Mouse (Mus musculus) stomach, embryonic 16.5 days (tissue): ENCODE measurements around the gene Fkbp5. TPM values are rescaled to one million over a fixed set of nuclear protein-coding genes. Genes with fewer than 3 reads are reported as not detected.

Experiments
- ATAC-seq: fragments of 200-750 bp; cut with Nextera tagmentation; 2 replicates; pipeline ENCODE4 v1.8.0; 2017; ENCODE audit warnings: moderate number of reproducible peaks, moderate TSS enrichment; ENCODE audit not compliant: insufficient read depth, low FRiP score
- H3K27ac ChIP-seq: fragments of 300-500 bp; sonication (generic); 2 replicates; pipeline ENCODE4 v1.5.1; 2014; ENCODE audit warnings: low read length
- H3K27me3 ChIP-seq: fragments of 300-500 bp; sonication (generic); 2 replicates; pipeline ENCODE4 v1.6.1; 2014; ENCODE audit warnings: low read length, control low read depth, mixed read lengths; ENCODE audit not compliant: control insufficient read depth, insufficient read depth
- H3K36me3 ChIP-seq: fragments of 300-500 bp; sonication (generic); 2 replicates; pipeline ENCODE4 v1.6.1; 2014; ENCODE audit warnings: low read length; ENCODE audit not compliant: control insufficient read depth, insufficient read depth
- H3K4me1 ChIP-seq: fragments of 300-500 bp; sonication (generic); 2 replicates; pipeline ENCODE4 v1.6.1; 2014; ENCODE audit warnings: low read length, control low read depth, mixed read lengths; ENCODE audit not compliant: control insufficient read depth, insufficient read depth
- H3K4me2 ChIP-seq: fragments of 300-500 bp; sonication (generic); 2 replicates; pipeline ENCODE4 v1.6.1; 2014; ENCODE audit warnings: low read depth, low read length, mixed read lengths
- H3K4me3 ChIP-seq: fragments of 300-500 bp; sonication (generic); replicated peaks from 2 replicates; pipeline ENCODE4 v1.5.1; 2014; ENCODE audit warnings: mild to moderate bottlenecking, low read length
- H3K9ac ChIP-seq: fragments of 300-500 bp; sonication (generic); 2 replicates; pipeline ENCODE4 v1.6.1; 2014; ENCODE audit warnings: low read length
- H3K9me3 ChIP-seq: fragments of 300-500 bp; sonication (generic); replicated peaks from 2 replicates; pipeline ENCODE4 v1.6.1; 2016; ENCODE audit warnings: low read length, control low read depth; ENCODE audit not compliant: control insufficient read depth
- WGBS: fragments of 180-500 bp; shearing (Covaris S2); extraction: QIAGEN DNeasy Blood & Tissue Kit; methylation state at CpG from one replicate; pipeline ENCODE4 v1.1.7; 2014; 5-methylcytosine and 5-hydroxymethylcytosine counted together
- polyA plus RNA-seq: library from polyadenylated mRNA; unstranded; fragments of >200 nt; fragmentation: Nextera tagmentation; extraction: Ambion mirVana; gene quantifications from 2 replicates; pipeline ENCODE4 v1.2.1, GENCODE M21; 2015

The Fkbp5 gene
- polyA plus RNA-seq, 1 experiment from 2014 or later, result 27.1 TPM

DNA sequence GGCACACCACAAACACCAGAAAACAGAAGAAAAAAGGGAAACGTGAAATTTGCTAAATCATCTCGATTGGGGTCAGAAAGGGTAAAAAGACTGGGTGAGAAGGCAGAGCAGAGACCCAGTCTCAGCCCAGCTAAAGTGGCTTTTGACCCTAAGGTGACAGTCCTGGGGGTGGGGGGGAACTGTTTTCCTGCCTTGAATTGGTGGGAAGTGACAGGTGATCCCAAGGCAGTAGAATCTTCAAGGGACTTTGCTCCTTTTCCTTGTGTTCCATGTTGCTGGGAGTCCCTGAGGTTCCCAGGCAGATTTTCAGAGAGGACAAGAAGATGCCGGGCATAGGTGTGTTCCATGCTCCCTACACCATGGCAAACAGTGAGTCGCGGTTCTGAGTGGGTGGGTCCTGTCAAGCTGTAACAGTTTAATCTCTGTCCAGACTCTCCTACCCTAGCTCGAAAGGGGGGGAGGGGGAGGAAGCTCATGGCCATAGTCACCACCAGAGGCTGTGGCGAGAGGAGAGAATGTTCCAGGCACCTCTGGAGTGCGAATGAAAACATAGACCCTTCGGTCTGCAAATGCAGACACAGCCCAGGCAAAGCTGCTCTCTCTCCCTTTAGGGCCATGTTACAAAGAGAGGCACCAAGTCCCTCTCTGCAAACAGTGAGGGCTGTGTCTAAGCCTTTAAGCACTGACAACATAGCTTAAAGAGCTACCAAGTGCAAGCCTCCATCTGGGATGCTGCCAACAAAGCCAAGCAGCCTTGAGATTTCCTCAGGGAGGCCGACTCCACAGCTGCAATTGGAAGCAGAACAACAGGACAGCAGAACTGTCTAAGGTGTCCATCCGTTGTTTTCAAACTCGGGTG lies 10.1 kb upstream of the Fkbp5 start:
- no peaks in the 10 kb centered on the region for H3K9me3 ChIP-seq
- peak overlapping the region; percentile 52 for H3K4me2 ChIP-seq
- H3K9ac ChIP-seq, result peak overlapping the region; percentile 56
- H3K4me3 ChIP-seq, result peak overlapping the region; percentile 24
- peak overlapping the region; percentile 52; the same call in 1 of the 2 replicates for H3K27ac ChIP-seq
- peaks cover 19% of the 10 kb centered on the region for H3K4me1 ChIP-seq
- H3K27me3 ChIP-seq, result no peaks in the 10 kb centered on the region
- 0 out of 2 replicates have a peak, but pooled peaks have one; percentile 5 for ATAC-seq
- 30% methylated on average over 12 of the region's 12 CpGs for WGBS
- no peaks in the 10 kb centered on the region for H3K36me3 ChIP-seq

DNA sequence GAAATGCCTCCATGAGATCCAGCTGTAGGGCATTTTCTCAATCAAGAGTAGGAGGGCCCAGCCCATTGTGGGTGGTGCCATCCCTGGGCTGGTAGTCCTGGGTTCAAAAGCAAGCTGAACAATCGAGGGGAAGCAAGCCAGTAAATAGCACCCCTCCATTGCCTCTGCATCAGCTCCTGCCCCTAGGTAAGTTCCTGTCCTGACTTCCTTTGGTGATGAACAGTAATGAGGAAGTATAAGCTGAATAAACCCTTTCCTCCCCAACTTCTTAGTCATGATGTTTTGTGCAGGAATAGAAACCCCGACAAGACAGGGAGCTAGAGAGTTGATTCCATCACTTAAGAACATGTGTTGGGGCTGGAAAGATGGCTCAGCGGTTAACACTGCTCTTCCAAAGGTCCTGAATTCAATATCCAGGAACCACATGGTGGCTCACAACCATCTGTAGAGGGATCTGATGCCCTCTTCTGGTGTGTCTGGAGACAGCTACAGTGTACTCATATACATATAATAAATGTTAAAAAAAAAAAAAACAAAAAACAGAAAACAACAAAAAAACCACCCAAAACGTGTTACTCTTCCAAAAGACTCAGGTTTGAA lies 7.6 kb upstream of the Fkbp5 start:
- Histone ChIP-seq H3K4me1 (peaks cover 20% of the 10 kb centered on the region), H3K27me3 (no peaks in the 10 kb centered on the region; the same call in 1 of the 2 replicates), H3K4me3 (no peak overlapping the region), H3K9ac (no peak overlapping the region), H3K36me3 (no peaks in the 10 kb centered on the region), H3K27ac (peak overlapping the region; percentile 18; the same call in 1 of the 2 replicates), H3K4me2 (no peak overlapping the region), H3K9me3 (no peaks in the 10 kb centered on the region)
- WGBS, result 64% methylated on average over 4 of the region's 4 CpGs
- no peak for ATAC-seq

DNA sequence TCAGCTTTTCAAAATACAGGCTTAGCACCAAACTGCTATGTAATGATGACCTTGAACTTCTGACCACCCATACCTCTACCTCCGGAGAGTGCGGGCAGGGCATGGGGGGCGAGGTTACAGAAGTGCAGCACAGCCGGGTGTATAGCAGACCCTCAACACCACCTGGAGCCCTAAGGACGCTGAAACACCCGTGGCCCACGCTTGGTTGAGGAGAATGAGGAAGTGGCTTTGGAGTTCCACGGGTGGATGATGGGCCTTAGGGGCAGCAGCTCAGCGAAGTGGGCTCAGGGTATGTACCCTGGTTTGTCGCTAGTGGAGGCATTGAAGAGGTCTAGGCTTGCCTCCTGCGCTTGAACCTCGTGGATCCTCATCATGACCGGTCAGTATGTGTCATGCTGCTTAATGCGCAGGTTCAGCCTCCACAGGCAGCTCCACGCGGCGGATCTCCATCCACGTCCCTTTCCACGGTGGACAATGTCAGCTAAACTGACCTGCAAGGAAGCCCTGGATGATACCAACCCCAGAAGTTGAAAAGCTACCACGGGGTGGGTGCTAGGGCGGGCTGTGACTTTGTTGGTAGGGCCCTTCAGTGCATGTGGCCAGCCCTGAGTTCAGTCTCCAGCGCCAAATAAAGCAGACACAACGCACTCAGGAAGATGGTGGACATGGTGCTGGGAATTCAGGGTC lies 6.8 kb upstream of the Fkbp5 start:
- peak overlapping the region; percentile 98 for H3K4me2 ChIP-seq
- peak overlapping the region; percentile 95; the same call in 1 of the 2 replicates for H3K27ac ChIP-seq
- H3K36me3 ChIP-seq, result no peaks in the 10 kb centered on the region
- H3K9me3 ChIP-seq, result no peaks in the 10 kb centered on the region
- H3K4me1 ChIP-seq, result peaks cover 20% of the 10 kb centered on the region
- peak overlapping the region; percentile 72 for H3K4me3 ChIP-seq
- peak overlapping the region; percentile 83 for H3K9ac ChIP-seq
- no peak for ATAC-seq
- WGBS, result 78% methylated on average over 23 of the region's 23 CpGs
- H3K27me3 ChIP-seq, result no peaks in the 10 kb centered on the region; the same call in 1 of the 2 replicates

DNA sequence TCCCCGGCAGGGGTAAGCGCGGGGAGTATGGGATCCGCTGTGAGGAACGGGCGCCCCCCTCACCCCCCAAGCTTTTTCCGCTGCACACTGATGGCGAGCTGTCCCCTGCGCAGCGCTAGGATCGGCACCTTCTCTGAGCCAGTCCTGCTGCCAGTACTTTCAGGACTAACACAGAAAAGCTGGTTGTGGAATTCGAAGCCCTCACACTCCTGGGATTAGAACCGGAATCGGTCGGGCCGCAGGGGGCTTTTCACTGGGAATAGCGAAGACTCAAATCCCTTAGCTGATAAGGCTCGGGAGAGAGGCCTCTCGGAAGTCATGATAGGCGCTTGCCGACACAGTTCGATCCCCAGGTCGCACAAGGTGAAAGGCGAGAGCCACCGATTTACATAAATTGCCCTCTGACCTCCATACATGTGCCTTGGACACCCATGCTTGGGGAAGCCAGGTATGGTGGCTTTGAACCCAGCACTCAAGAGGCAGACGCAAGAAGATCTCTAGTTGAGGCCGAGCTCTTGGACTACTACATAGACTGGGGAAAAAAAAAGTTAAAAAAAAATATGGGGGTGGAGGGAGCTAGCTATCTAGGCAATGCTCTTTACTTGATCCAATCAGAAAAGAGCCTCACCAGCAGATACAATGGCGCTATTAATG lies 6.2 kb upstream of the Fkbp5 start:
- H3K4me3 ChIP-seq, result peak overlapping the region; percentile 72
- H3K9ac ChIP-seq, result peak overlapping the region; percentile 83
- peaks cover 26% of the 10 kb centered on the region for H3K4me1 ChIP-seq
- ATAC-seq, result no peak
- H3K27ac ChIP-seq, result peak overlapping the region; percentile 95
- H3K36me3 ChIP-seq, result no peaks in the 10 kb centered on the region
- H3K9me3 ChIP-seq, result no peaks in the 10 kb centered on the region
- 10% methylated on average over 28 of the region's 28 CpGs for WGBS
- no peaks in the 10 kb centered on the region; the same call in 1 of the 2 replicates for H3K27me3 ChIP-seq
- peak overlapping the region; percentile 98 for H3K4me2 ChIP-seq

DNA sequence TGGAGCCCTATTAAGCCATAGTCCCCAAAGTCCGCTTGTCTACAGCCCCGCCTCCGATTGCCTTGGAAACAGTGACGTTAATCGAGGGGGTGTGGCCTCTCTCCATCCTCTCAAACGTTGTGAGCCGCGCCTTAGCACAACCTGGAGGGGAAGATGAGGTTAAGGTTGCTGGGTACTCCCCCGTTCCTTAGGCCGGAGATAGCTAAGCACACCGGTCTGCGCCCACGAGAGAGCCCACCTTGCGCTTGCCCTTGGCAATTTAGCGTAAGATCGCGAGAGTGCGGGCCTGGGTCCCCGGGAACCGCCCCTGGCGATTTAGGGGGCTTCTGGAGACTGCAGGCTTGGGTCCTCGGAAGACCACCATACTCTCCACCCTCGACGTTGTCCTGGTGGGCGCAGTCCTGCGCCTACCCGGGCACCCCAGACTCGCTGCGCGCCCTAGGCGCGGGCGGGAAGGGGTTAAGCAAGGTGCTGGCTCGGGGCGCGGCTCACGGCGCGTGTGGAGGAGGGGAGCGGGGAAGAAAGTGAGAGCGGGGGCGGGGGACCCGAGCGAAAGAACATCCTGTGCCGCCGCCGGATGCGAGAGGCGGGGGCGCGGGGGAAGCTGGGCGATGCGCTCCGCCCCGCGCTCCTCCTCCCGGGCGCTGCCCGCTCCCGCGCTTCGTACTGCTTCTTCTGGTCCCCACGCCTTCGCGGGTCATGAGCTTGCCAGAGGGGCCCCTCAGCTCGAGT lies 5.5 kb upstream of the Fkbp5 start:
- Histone ChIP-seq H3K9ac (peak overlapping the region; percentile 83), H3K9me3 (no peaks in the 10 kb centered on the region), H3K4me1 (peaks cover 30% of the 10 kb centered on the region), H3K36me3 (no peaks in the 10 kb centered on the region), H3K27me3 (no peaks in the 10 kb centered on the region; the same call in 1 of the 2 replicates), H3K4me3 (peak overlapping the region; percentile 72), H3K27ac (peak overlapping the region; percentile 95), H3K4me2 (peak overlapping the region; percentile 98)
- peak; percentile 80 for ATAC-seq
- under 1% methylated on average over 65 of the region's 66 CpGs for WGBS

DNA sequence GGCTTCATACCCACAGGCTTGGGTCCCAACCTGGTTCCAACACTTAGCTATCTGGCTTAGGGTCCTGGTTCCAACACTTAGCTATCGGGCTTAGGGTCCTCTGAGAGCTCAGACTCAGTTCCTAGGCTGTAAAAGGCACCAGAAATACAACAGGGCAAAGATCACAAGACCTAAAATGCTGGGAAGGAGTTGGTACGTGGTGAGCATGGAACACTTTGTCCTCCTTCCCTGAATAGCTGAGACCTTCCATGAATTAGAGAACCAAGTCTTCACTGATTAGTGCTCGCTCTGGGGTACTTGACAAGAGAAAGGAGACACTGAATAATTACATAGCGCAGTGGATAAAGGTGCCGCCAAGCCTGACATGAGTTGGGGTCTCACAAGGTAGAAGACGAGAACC lies 4.6 kb upstream of the Fkbp5 start:
- no peak for ATAC-seq
- Histone ChIP-seq H3K27me3 (no peaks in the 10 kb centered on the region; the same call in 1 of the 2 replicates), H3K9me3 (no peaks in the 10 kb centered on the region), H3K4me2 (peak overlapping the region; percentile 98), H3K36me3 (no peaks in the 10 kb centered on the region), H3K4me1 (peaks cover 30% of the 10 kb centered on the region), H3K27ac (peak overlapping the region; percentile 95; the same call in 1 of the 2 replicates), H3K4me3 (peak overlapping the region; percentile 72), H3K9ac (peak overlapping the region; percentile 36; the same call in 1 of the 2 replicates)
- WGBS, result 42% methylated on average over 6 of the region's 6 CpGs

DNA sequence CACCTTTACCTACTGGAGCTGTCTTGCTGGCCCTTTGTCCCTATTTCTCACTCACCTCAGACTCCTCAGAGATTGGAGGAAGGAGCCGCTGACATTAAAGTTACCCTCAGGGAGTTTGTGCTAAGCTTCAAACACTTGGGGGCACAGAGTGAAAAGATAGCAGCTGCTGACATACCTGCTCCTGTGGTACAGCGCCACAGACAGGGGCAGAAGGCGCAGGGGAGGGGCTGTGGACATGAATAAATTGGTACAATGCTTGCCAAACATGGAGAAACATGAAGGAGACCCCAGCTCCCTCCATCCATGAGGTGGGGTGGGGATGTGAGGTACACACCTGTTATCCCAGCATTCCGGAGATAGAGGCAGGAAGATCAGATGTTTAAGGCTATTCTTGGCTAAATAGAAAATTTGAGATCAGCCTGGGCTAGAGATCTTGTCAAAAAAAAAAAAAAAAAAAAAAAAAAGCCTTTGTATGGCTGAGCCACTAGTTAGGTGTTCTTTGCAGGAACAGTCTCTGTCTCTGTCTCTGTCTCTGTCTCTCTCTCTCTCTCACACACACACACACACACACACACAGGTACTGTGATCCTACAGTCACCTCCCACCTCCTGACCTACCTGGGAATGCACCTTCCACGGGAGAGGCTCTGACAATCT lies 3.9 kb upstream of the Fkbp5 start:
- H3K4me2 ChIP-seq, result no peak overlapping the region
- H3K27ac ChIP-seq, result no peak overlapping the region
- ATAC-seq, result no peak
- no peaks in the 10 kb centered on the region for H3K9me3 ChIP-seq
- H3K27me3 ChIP-seq, result no peaks in the 10 kb centered on the region; the same call in 1 of the 2 replicates
- no peaks in the 10 kb centered on the region for H3K36me3 ChIP-seq
- no peak overlapping the region for H3K9ac ChIP-seq
- H3K4me1 ChIP-seq, result peaks cover 31% of the 10 kb centered on the region
- H3K4me3 ChIP-seq, result no peak overlapping the region
- 59% methylated on average over 5 of the region's 5 CpGs for WGBS

DNA sequence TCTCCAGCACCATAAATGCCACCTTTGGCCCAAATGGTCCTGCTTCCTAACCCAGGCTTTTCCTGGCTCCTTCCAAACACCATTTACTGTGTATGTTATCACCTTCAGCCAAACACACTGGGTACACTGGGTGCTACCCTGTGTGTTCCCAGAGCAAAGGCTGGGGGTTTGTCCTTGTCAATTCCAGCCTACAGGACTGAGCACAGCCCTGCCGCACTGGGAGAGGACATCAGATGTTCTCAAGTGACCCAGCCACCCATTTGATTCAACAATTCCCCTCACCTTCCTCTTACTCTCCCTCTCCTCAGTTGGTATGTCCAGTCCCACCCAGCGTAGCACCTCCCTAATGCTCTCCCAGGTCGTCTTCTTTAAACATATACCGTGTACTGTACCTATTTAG lies 3.2 kb upstream of the Fkbp5 start:
- no peak overlapping the region for H3K27ac ChIP-seq
- H3K4me3 ChIP-seq, result no peak overlapping the region
- no peak for ATAC-seq
- whole genome bisulfite sequencing, result 62% methylated on average over 4 of the region's 4 CpGs
- no peaks in the 10 kb centered on the region for H3K36me3 ChIP-seq
- H3K9me3 ChIP-seq, result no peaks in the 10 kb centered on the region
- peaks cover 37% of the 10 kb centered on the region for H3K4me1 ChIP-seq
- no peak overlapping the region for H3K4me2 ChIP-seq
- no peaks in the 10 kb centered on the region; the same call in 1 of the 2 replicates for H3K27me3 ChIP-seq
- H3K9ac ChIP-seq, result no peak overlapping the region
